Mouse (Mus musculus) liver, adult 2 months (tissue): ENCODE results near the gene Moap1. TPM values are rescaled to one million over a fixed set of nuclear protein-coding genes. Genes with fewer than 3 reads are reported as not detected.

ENCODE experiments used
- DNase-seq: peaks from one replicate; pipeline ENCODE4 v3.0.0-alpha.2; 2011; ENCODE audit warnings: low read depth, low spot score; ENCODE audit errors: extremely low read depth
- H3K27ac ChIP-seq: fragments of 200-500 bp; replicated peaks from 2 replicates; pipeline ENCODE4 v1.5.1; 2012; ENCODE audit warnings: low read depth, mild to moderate bottlenecking, control low read depth, inconsistent platforms, low read length; ENCODE audit not compliant: insufficient read depth
- H3K27me3 ChIP-seq: fragments of 200-500 bp; 2 replicates; pipeline ENCODE4 v1.6.1; 2012; ENCODE audit warnings: mild to moderate bottlenecking, moderate library complexity, low read length, inconsistent platforms; ENCODE audit not compliant: control insufficient read depth, insufficient read depth
- H3K36me3 ChIP-seq: fragments of 200-500 bp; 2 replicates; pipeline ENCODE4 v1.6.1; 2012; ENCODE audit warnings: low read length, inconsistent platforms; ENCODE audit not compliant: control insufficient read depth, insufficient read depth
- H3K4me1 ChIP-seq: fragments of 200-500 bp; 2 replicates; pipeline ENCODE4 v1.6.1; 2011; ENCODE audit warnings: low read length; ENCODE audit not compliant: control insufficient read depth, insufficient read depth
- H3K4me3 ChIP-seq: fragments of 200-500 bp; 2 replicates; pipeline ENCODE4 v1.5.1; 2011; ENCODE audit warnings: low read depth, mild to moderate bottlenecking, control low read depth, low read length, moderate library complexity; ENCODE audit not compliant: insufficient read depth
- H3K79me2 ChIP-seq: fragments of 200-500 bp; 2 replicates; pipeline ENCODE4 v1.6.1; 2012; ENCODE audit warnings: inconsistent platforms, mild to moderate bottlenecking, low read length, moderate library complexity; ENCODE audit not compliant: control insufficient read depth, insufficient read depth
- H3K9ac ChIP-seq: fragments of 200-500 bp; 2 replicates; pipeline ENCODE4 v1.6.1; 2012; ENCODE audit warnings: low read depth, mild to moderate bottlenecking, control low read depth, inconsistent platforms, low read length
- CTCF ChIP-seq: fragments of 200-500 bp; IDR thresholded peaks from 2 replicates; pipeline ENCODE4 v1.5.1; 2011; ENCODE audit warnings: low read depth, low read length, control low read depth
- POLR2A ChIP-seq: fragments of 200-500 bp; IDR thresholded peaks from 2 replicates; pipeline ENCODE4 v1.6.1; 2011; ENCODE audit warnings: low read length, control low read depth; ENCODE audit not compliant: insufficient read depth; ENCODE audit errors: extremely low read depth
- WGBS: fragments of 180-500 bp; shearing (Covaris S2); methylation state at CpG from one replicate; pipeline ENCODE4 v1.1.7; 2018; 5-methylcytosine and 5-hydroxymethylcytosine counted together
- polyA plus RNA-seq: library from polyadenylated mRNA; depleted of rRNA; stranded (reverse); fragments of >200 nt; gene quantifications from 2 replicates; pipeline ENCODE4 v1.2.3, GENCODE M21; 2012
- total RNA-seq: library from RNA; depleted of rRNA; stranded (reverse); fragments of >200 nt; gene quantifications from 2 replicates; pipeline ENCODE4 v1.2.3, GENCODE M21; 2014

Moap1 gene
- total and polyA plus RNA-seq, 2 experiments = 0.15 to 1.0 TPM

- H3K79me2 ChIP-seq = no peaks in the 10 kb centered on the region
- no peak for DNase-seq
- H3K4me1 ChIP-seq = no peaks in the 10 kb centered on the region
- 59% methylated on average over 3 of the region's 3 CpGs for WGBS
- H3K27me3 ChIP-seq = no peaks in the 10 kb centered on the region
- no peak overlapping the region for H3K27ac ChIP-seq
- H3K4me3 ChIP-seq = no peak overlapping the region
- H3K9ac ChIP-seq = no peak overlapping the region
- H3K36me3 ChIP-seq = peaks cover 15% of the 10 kb centered on the region
- TF ChIP-seq POLR2A (no peak), CTCF (peak; percentile 4; the same call in 1 of the 2 replicates)
Measured at GRCm38 (mm10) chr12:102779452-102779851, 36.0 kb upstream of the Moap1 start.

DNA sequence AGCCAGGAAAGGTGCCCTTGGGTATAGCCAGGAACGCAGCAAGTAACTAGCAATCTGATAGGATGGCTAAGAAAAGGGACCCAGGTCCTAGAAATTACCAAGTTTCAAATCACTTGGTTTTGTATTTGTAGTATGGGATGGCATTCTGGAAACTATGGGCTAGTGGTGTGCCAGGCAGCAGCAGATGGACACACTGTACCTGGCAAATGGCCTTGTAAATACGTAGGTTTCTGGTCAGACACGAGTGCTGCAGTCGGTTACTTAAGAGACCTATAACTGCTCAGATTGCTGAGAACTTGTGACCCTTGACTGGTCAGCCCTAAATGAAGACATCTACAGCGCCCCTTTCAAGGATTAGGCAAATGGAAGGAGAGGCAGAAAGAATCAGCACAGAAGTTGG, 34.7 kb upstream of the Moap1 start:
- WGBS = 88% methylated on average over 5 of the region's 5 CpGs
- no peak overlapping the region for H3K27ac ChIP-seq
- H3K79me2 ChIP-seq = no peaks in the 10 kb centered on the region
- no peak overlapping the region for H3K9ac ChIP-seq
- TF ChIP-seq POLR2A (no peak), CTCF (no peak)
- no peak overlapping the region for H3K4me3 ChIP-seq
- H3K4me1 ChIP-seq = no peaks in the 10 kb centered on the region
- H3K27me3 ChIP-seq = no peaks in the 10 kb centered on the region
- DNase-seq = no peak
- H3K36me3 ChIP-seq = peaks cover 15% of the 10 kb centered on the region

GRCm38 (mm10) chr12:102776035-102776434, 32.6 kb upstream of the Moap1 start:
- Histone ChIP-seq H3K27ac (no peak overlapping the region), H3K79me2 (no peaks in the 10 kb centered on the region), H3K36me3 (peaks cover 22% of the 10 kb centered on the region), H3K4me1 (no peaks in the 10 kb centered on the region), H3K9ac (no peak overlapping the region), H3K27me3 (no peaks in the 10 kb centered on the region), H3K4me3 (no peak overlapping the region)
- DNase-seq = no peak
- TF ChIP-seq CTCF (no peak), POLR2A (no peak)
- 91% methylated on average over 14 of the region's 14 CpGs for WGBS

DNA sequence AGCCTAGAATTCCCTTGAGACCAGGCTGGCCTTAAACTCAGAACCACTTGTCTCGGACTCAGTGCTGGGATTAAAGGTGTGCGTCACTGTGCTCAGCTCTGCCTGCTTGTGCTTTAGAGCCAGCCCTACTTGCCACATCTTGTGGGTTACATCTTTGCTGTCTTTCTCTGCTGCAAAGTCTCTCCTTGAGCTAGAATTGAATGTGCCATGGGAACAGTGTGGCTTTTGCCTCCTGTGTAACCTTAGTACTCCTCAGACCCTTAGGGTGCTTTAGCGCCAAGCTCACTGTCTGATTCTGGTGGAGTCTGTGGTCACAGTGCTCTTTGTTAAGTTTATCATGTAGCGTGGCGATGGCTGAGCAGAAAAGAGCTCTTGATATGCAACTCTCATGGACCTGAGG, 29.2 kb upstream of the Moap1 start:
- no peaks in the 10 kb centered on the region for H3K4me1 ChIP-seq
- H3K27ac ChIP-seq = no peak overlapping the region
- over 99% methylated on average over 5 of the region's 5 CpGs for WGBS
- no peak overlapping the region for H3K4me3 ChIP-seq
- no peak overlapping the region for H3K9ac ChIP-seq
- H3K27me3 ChIP-seq = no peaks in the 10 kb centered on the region
- no peaks in the 10 kb centered on the region for H3K79me2 ChIP-seq
- no peak for TF ChIP-seq CTCF
- TF ChIP-seq POLR2A = no peak
- no peak for DNase-seq
- peaks cover 47% of the 10 kb centered on the region for H3K36me3 ChIP-seq

DNA sequence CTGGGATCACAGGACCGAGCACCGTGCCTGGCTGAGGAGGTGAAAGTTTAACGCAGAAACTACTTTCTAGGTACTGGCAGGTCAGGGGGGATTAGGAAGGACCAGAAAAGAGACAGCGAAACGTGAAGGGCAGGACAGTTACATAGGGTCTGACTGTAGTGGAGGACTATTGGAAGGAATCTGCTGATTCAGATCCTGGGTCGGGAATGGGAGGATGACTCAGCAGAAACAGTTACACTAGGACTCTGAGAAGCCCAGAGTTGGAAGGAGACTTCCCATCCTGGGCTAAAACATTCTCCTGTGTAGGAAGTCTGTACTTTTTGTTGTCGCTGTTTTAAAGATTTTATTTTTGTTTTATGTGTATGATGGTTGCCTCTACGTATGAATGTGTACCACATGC, 28.1 kb upstream of the Moap1 start:
- TF ChIP-seq CTCF = no peak
- no peak for TF ChIP-seq POLR2A
- DNase-seq = no peak
- H3K27ac ChIP-seq = no peak overlapping the region
- H3K4me1 ChIP-seq = no peaks in the 10 kb centered on the region
- no peak overlapping the region for H3K9ac ChIP-seq
- H3K4me3 ChIP-seq = no peak overlapping the region
- H3K36me3 ChIP-seq = peaks cover 52% of the 10 kb centered on the region
- WGBS = 91% methylated on average over 8 of the region's 8 CpGs
- H3K79me2 ChIP-seq = no peaks in the 10 kb centered on the region
- no peaks in the 10 kb centered on the region for H3K27me3 ChIP-seq

DNA sequence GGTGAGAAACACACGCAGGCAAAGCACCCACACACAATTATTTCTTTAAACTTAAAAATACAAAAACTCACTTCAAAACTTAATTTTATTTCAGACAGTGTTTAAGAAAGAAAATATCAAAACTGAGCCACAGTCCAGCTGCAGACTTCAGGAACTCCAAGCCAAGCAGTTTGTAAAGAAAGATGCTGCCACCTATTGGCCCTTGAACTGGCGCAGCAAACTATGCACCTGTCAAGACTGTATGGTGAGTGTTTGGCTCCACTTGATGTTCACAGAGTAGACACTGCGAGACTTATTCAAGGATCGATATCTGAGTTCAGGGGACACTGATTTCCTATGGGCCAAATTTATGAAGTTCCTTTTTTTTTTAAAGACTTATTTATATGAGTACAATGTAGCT, 25.5 kb upstream of the Moap1 start:
- H3K4me1 ChIP-seq = no peaks in the 10 kb centered on the region
- TF ChIP-seq CTCF = 0 out of 2 replicates have a peak, but pooled peaks have one; percentile 6
- no peak for TF ChIP-seq POLR2A
- no peak for DNase-seq
- H3K27ac ChIP-seq = no peak overlapping the region
- peaks cover 52% of the 10 kb centered on the region for H3K36me3 ChIP-seq
- no peak overlapping the region for H3K4me3 ChIP-seq
- H3K79me2 ChIP-seq = no peaks in the 10 kb centered on the region
- H3K27me3 ChIP-seq = no peaks in the 10 kb centered on the region
- WGBS = 94% methylated on average over 4 of the region's 4 CpGs
- H3K9ac ChIP-seq = no peak overlapping the region
